Mouse (Mus musculus): ENCODE measurements around the gene Zw10.

DNA sequence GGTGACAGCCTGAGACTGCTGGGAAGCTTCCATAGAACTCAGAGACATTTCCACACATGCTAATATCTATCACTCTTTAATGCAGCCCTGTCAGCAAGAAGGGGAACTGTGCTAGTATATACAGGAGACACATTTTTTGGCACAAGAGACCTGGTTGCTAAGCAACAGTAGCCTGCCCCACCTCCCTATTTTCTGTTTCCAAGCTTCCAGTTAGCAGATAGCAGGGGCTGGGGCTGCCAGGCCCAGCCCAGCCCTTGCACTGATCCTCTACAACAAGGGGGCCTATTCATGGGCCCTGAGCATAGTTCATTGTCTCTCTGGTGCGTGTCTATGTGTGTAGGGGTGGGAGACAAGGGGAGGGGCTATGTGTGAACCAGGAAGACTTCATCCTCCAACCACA, 46.9 kb downstream of the Zw10 start:
- no peak for TF ChIP-seq CTCF (IDR thresholded peaks at IDR 0.05; ENCODE audit: low read depth, low read length)
- TF ChIP-seq POLR2A (IDR thresholded peaks at IDR 0.05; ENCODE audit: borderline replicate concordance, low read depth, low read length) = no peak
